Mouse (Mus musculus) intestine, embryonic 14.5 days (tissue): Measurements from ENCODE around the gene 2310033P09Rik. TPM values are rescaled to one million over a fixed set of nuclear protein-coding genes. Genes with fewer than 3 reads are reported as not detected.
"Not testable (repeated sequence)": the region's sequence is repeated elsewhere in the genome, so short reads cannot be mapped to it uniquely, and the experiment has no call there.

Experiments
- ATAC-seq: fragments of 200-750 bp; cut with Nextera tagmentation; replicated peaks from 2 replicates; pipeline ENCODE4 v1.8.0; 2017; ENCODE audit warnings: low read depth, moderate number of reproducible peaks, moderate TSS enrichment, moderate library complexity; ENCODE audit not compliant: low FRiP score, low TSS enrichment
- DNase-seq: peaks from one replicate; pipeline ENCODE4 v3.0.0-alpha.2; 2018; ENCODE audit warnings: low spot score
- H3K27ac ChIP-seq: fragments of 300-500 bp; sonication (generic); 2 replicates; pipeline ENCODE4 v1.5.1; 2014; ENCODE audit warnings: low read depth, mild to moderate bottlenecking, control low read depth
- H3K27me3 ChIP-seq: fragments of 300-500 bp; sonication (generic); replicated peaks from 2 replicates; pipeline ENCODE4 v1.6.1; 2014; ENCODE audit warnings: low read length, control low read depth; ENCODE audit not compliant: control insufficient read depth, insufficient read depth
- H3K36me3 ChIP-seq: fragments of 300-500 bp; sonication (generic); 2 replicates; pipeline ENCODE4 v1.6.1; 2014; ENCODE audit warnings: low read length, control low read depth; ENCODE audit not compliant: control insufficient read depth, insufficient read depth
- H3K4me1 ChIP-seq: fragments of 300-500 bp; sonication (generic); replicated peaks from 2 replicates; pipeline ENCODE4 v1.6.1; 2014; ENCODE audit warnings: low read length, control low read depth, mixed read lengths; ENCODE audit not compliant: control insufficient read depth, insufficient read depth
- H3K4me2 ChIP-seq: fragments of 300-500 bp; sonication (generic); 2 replicates; pipeline ENCODE4 v1.6.1; 2014; ENCODE audit warnings: low read length
- H3K4me3 ChIP-seq: fragments of 300-500 bp; sonication (generic); 2 replicates; pipeline ENCODE4 v1.5.1; 2014; ENCODE audit warnings: low read depth, low read length, control low read depth, mixed read lengths
- H3K9ac ChIP-seq: fragments of 300-500 bp; sonication (generic); 2 replicates; pipeline ENCODE4 v1.6.1; 2014; ENCODE audit warnings: mild to moderate bottlenecking, low read length
- H3K9me3 ChIP-seq: fragments of 300-500 bp; sonication (generic); 2 replicates; pipeline ENCODE4 v1.6.1; 2016; ENCODE audit warnings: low read length, control low read depth; ENCODE audit not compliant: control insufficient read depth
- whole genome bisulfite sequencing: fragments of 180-500 bp; shearing (Covaris S2); extraction: QIAGEN DNeasy Blood & Tissue Kit; methylation state at CpG from one replicate; pipeline ENCODE4 v1.1.7; 2014; 5-methylcytosine and 5-hydroxymethylcytosine counted together
- polyA plus RNA-seq: library from polyadenylated mRNA; unstranded; fragments of >200 nt; fragmentation: Nextera tagmentation; extraction: Ambion mirVana; gene quantifications from 2 replicates; pipeline ENCODE4 v1.2.1, GENCODE M21; 2014

The 2310033P09Rik gene
- polyA plus RNA-seq, 1 experiment from 2014 or later = 33.5 TPM

DNA sequence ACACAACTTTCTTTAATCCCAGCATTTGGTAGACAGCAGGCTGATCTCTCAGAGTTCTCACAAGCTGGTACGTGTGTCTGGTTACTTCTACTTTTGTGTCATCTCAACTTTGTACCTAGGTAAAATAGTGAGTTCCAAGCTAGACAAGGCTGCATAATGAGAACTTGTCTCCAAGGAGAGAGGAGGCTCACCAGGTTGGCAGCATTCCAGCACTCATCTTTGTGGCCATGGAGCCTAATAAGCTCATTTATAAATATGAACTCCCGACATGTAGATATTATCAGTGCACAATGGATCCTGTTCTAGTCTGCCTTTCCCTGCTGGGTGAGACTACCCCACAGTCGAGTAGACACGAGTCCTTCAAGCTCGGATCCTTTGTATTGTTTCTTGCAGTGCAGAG, 1.5 kb downstream of the 2310033P09Rik start:
- 71% methylated on average over 5 of the region's 5 CpGs for WGBS
- Histone ChIP-seq H3K9ac (no peak overlapping the region), H3K4me3 (peak overlapping the region; percentile 86; the same call in 1 of the 2 replicates), H3K36me3 (peaks cover 64% of the 10 kb centered on the region), H3K27me3 (no peaks in the 10 kb centered on the region), H3K4me2 (peak overlapping the region; percentile 58; the same call in 1 of the 2 replicates), H3K27ac (0 out of 2 replicates have a peak overlapping the region, but pooled peaks have one; percentile 19), H3K4me1 (peaks cover 10% of the 10 kb centered on the region; the same call in 1 of the 2 replicates), H3K9me3 (no peaks in the 10 kb centered on the region)
- no peak for DNase-seq
- ATAC-seq = no peak

DNA sequence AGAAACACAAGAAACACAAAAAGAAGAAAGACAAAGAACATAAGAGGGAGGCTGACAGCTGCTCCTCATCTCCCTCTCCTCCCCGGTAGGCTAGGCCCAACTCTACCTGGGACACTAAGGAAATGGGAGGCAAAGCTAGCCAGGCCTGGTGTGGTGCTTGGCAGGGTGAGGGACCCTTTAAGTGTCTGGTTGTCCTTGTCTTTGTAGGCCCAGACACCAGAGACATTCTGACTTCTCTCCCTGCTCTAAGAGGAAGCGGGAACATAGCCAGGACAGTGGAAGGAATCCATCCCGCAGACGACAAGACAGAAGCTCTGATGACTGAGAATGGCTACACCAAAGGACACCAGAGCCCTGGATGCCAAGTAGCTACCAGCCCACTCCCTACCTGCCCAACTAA, 1.9 kb downstream of the 2310033P09Rik start:
- H3K9ac ChIP-seq = no peak overlapping the region
- H3K27me3 ChIP-seq = no peaks in the 10 kb centered on the region
- 0 out of 2 replicates have a peak overlapping the region, but pooled peaks have one; percentile 19 for H3K27ac ChIP-seq
- H3K4me1 ChIP-seq = peaks cover 10% of the 10 kb centered on the region; the same call in 1 of the 2 replicates
- ATAC-seq = no peak
- WGBS = 89% methylated on average over 4 of the region's 4 CpGs
- H3K4me3 ChIP-seq = no peak overlapping the region
- no peak overlapping the region for H3K4me2 ChIP-seq
- H3K36me3 ChIP-seq = peaks cover 64% of the 10 kb centered on the region
- no peaks in the 10 kb centered on the region for H3K9me3 ChIP-seq
- no peak for DNase-seq

DNA sequence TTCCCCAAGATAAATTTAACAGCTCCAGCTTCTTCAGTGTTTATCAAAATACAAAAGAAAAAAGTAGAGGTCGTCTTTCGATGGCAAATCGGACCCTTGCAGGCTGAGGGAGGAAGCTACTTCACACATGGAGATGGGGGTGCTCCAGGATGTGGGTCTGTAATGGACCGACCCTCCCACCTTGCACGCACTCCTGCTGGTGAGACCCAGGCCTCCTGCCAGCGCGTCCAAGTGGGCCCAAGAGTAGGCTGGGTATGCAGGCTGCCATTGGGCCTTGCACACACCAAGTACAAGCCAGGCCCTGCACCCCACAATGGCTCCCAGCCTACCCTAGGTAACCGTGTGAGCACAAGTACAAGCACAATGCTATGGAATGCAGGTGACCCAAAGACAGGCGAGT, 3.4 kb downstream of the 2310033P09Rik start:
- H3K4me2 ChIP-seq, H3K9me3 ChIP-seq, H3K27ac ChIP-seq, H3K27me3 ChIP-seq, ATAC-seq, H3K9ac ChIP-seq, H3K4me3 ChIP-seq, DNase-seq: not testable (repeated sequence)
- 89% methylated on average over 9 of the region's 9 CpGs for WGBS
- peaks cover 50% of the 10 kb centered on the region for H3K36me3 ChIP-seq
- peaks cover 10% of the 10 kb centered on the region; the same call in 1 of the 2 replicates for H3K4me1 ChIP-seq

DNA sequence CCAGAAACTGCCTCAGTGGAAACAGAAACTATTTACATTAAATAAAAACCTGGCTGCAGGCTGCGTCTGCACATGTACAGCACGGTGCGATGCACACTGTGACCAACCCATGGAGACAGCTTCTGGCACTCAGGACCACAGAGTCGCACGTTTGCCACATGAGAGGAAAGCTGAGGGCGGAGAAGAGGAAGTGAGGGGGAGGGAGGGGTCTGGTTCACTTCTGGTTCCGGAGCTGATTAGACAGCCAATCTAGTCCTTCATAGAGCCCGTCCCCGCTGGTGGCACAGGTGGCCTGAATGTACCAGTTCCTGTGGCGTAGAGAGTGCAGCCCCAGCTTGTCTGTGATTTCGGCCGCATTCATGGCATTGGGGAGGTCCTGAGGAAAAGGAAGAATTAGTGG, 4.2 kb downstream of the 2310033P09Rik start:
- not testable (repeated sequence) for H3K9ac ChIP-seq, H3K4me2 ChIP-seq, H3K27me3 ChIP-seq, H3K27ac ChIP-seq, H3K9me3 ChIP-seq, DNase-seq, ATAC-seq, H3K4me3 ChIP-seq
- WGBS = 80% methylated on average over 12 of the region's 12 CpGs
- Histone ChIP-seq H3K36me3 (peaks cover 45% of the 10 kb centered on the region), H3K4me1 (peaks cover 10% of the 10 kb centered on the region; the same call in 1 of the 2 replicates)

DNA sequence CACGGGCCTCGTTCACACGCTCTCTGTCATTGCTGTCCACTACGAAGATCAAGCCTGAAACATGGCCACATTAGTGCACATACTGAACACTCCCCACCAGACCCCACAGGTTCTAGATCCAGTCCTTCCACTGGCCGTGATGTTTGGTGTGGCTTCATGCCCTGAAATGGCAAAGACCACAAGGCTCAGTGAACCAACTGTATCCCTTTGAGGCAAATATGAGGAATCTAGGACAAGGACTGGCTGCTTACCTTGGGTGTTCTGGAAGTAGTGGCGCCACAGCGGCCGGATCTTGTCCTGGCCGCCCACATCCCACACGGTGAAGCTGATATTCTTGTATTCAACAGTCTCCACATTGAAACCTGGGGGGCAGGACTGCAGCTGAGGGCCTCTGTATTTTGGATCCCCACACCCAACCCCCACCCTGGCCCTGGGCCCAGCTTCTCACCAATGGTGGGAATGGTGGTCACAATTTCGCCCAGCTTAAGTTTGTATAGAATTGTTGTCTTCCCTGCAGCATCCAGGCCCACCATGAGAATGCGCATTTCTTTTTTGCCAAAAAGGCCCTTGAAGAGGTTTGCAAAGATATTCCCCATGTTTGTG, 4.9 kb downstream of the 2310033P09Rik start:
- Histone ChIP-seq H3K4me1 (peaks cover 10% of the 10 kb centered on the region; the same call in 1 of the 2 replicates), H3K27me3 (no peaks in the 10 kb centered on the region), H3K9me3 (no peaks in the 10 kb centered on the region), H3K36me3 (peaks cover 50% of the 10 kb centered on the region), H3K4me2 (no peak overlapping the region), H3K4me3 (no peak overlapping the region), H3K27ac (no peak overlapping the region), H3K9ac (no peak overlapping the region)
- DNase-seq = no peak
- ATAC-seq = no peak
- 89% methylated on average over 12 of the region's 12 CpGs for WGBS

DNA sequence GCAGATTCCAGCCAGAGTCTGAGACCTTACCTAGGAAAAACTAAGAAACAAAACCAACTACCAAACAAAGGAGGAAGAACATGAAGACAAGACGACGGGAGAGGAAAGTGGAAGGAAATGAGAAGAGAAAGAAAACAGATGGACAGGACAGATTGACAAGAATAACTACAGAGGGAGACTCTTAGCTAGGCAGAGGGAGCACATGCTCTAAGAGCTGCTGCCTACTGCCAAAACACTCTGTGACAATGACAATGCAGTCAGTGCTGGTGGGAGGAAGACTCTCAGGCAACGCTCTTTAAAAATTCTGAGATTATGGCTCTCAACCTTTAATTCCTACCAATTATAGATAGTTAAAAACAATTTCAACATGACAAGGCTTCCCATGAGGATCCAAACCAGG, 8.8 kb downstream of the 2310033P09Rik start:
- no peak for DNase-seq
- peaks cover 36% of the 10 kb centered on the region for H3K36me3 ChIP-seq
- no peak overlapping the region for H3K4me2 ChIP-seq
- no peak overlapping the region for H3K9ac ChIP-seq
- no peaks in the 10 kb centered on the region for H3K9me3 ChIP-seq
- no peak overlapping the region for H3K27ac ChIP-seq
- no peaks in the 10 kb centered on the region for H3K27me3 ChIP-seq
- H3K4me1 ChIP-seq = peaks cover 12% of the 10 kb centered on the region
- no peak overlapping the region for H3K4me3 ChIP-seq
- ATAC-seq = no peak
- WGBS = 78% methylated on average over 3 of the region's 3 CpGs

DNA sequence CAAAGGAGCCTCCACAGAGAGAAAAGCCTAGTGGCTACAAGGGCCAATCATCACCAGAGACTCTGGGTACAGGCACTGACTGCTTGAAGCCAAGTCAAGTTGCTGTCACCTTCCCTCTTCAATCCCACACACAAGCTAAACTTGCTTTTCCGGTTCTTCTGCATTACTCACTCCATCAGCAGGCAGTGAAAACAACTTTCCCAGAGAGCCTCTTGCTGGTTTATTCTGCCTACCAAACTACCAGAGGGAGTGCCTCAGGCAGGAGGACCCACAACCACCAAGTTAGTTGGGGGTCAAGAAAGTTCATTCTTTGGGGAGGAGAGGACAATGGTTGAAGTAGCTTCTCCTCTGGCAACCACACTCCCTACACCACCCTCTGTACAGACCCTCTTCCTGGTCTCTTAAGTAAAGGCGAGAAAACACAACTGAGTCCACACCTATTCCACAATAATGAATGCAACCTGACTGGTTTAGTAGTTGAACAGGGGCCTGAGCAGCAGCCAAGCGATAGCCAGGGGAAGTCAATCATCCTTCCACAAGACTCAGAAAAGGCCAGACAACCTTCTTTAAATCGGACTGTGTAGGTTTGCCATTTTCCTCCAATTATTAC, 10.4 kb downstream of the 2310033P09Rik start:
- no peaks in the 10 kb centered on the region for H3K27me3 ChIP-seq
- H3K4me1 ChIP-seq = peaks cover 23% of the 10 kb centered on the region
- H3K4me3 ChIP-seq = no peak overlapping the region
- H3K9me3 ChIP-seq = no peaks in the 10 kb centered on the region
- no peak overlapping the region for H3K9ac ChIP-seq
- 68% methylated on average over 4 of the region's 4 CpGs for WGBS
- peaks cover 28% of the 10 kb centered on the region for H3K36me3 ChIP-seq
- no peak overlapping the region; the same call in 1 of the 2 replicates for H3K27ac ChIP-seq
- ATAC-seq (peak; percentile 61; the same call in 1 of the 2 replicates), DNase-seq (peak; percentile 59)
- no peak overlapping the region for H3K4me2 ChIP-seq

DNA sequence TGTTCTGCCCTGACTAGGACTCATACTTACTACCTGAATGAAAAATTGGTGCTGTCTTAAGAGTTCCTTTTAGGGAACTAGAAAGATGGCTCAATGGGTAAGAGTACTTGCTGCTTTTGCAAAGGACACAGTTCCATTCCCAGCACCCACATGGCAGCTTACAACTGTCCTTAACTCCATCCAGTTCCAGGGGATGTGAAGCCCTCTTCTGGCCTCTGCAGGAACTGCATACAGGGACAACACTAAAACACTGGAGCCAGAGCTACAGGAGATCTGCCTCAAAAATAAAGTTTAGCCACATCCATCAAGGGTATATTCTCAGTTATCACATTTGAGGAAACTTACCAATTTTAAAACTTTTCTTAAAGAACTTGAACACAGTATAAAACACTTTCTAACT, 10.9 kb downstream of the 2310033P09Rik start:
- DNase-seq = peak; percentile 64
- Histone ChIP-seq H3K9me3 (no peaks in the 10 kb centered on the region), H3K4me3 (no peak overlapping the region), H3K27ac (no peak overlapping the region; the same call in 1 of the 2 replicates), H3K9ac (no peak overlapping the region), H3K36me3 (peaks cover 31% of the 10 kb centered on the region), H3K27me3 (no peaks in the 10 kb centered on the region), H3K4me1 (peaks cover 28% of the 10 kb centered on the region), H3K4me2 (no peak overlapping the region)
- no peak for ATAC-seq

DNA sequence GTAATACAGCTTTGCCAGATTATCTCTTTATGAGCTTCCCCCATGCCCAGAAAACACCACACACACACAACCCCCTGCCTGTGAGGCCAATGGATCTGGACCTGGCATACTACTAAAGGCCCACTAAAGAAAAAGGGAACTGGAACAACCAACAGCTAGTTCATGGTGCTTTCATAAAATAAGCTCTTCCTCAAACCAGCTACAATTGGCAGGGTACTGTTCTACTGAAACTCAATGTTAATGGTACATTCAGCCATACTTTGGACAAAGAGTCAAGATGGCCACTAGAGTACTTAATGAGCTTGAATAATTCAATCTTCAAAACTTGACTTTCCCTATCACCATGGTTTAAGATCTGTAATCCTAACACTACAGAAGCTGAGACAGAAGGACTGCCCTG, 13.5 kb downstream of the 2310033P09Rik start:
- Histone ChIP-seq H3K27me3 (no peaks in the 10 kb centered on the region), H3K36me3 (peaks cover 20% of the 10 kb centered on the region), H3K9ac (no peak overlapping the region), H3K4me1 (peaks cover 50% of the 10 kb centered on the region), H3K4me2 (no peak overlapping the region), H3K27ac (no peak overlapping the region), H3K9me3 (no peaks in the 10 kb centered on the region), H3K4me3 (no peak overlapping the region)
- DNase-seq (no peak), ATAC-seq (no peak)
